Mouse (Mus musculus) kidney, embryonic 15.5 days (tissue): ENCODE measurements around the gene Tmem200c. TPM values are rescaled to one million over a fixed set of nuclear protein-coding genes. Genes with fewer than 3 reads are reported as not detected.

Experiments used
- polyA plus RNA-seq: library from polyadenylated mRNA; unstranded; fragments of >200 nt; fragmentation: Nextera tagmentation; extraction: Ambion mirVana; gene quantifications from 2 replicates; pipeline ENCODE4 v1.2.1, GENCODE M21; 2015

Gene Tmem200c
- polyA plus RNA-seq, 1 experiment from 2014 or later: 0.57 TPM

Other genes starting within 250 kb of the Tmem200c start
- gene Epb41l3, start 249.1 kb downstream of the Tmem200c start, polyA plus RNA-seq: 29.5 and 35.6 TPM in 2 replicates